Mouse (Mus musculus) lung, embryonic 14.5 days (tissue): ENCODE measurements around the gene Zdhhc21. TPM values are rescaled to one million over a fixed set of nuclear protein-coding genes. Genes with fewer than 3 reads are reported as not detected.

Source experiments
- ATAC-seq: fragments of 200-750 bp; cut with Nextera tagmentation; 2 replicates; pipeline ENCODE4 v1.8.0; 2017; ENCODE audit warnings: mild to moderate bottlenecking, moderate TSS enrichment, moderate library complexity; ENCODE audit not compliant: insufficient read depth
- DNase-seq: peaks from one replicate; pipeline ENCODE4 v3.0.0-alpha.2; 2015
- H3K27ac ChIP-seq: fragments of 300-500 bp; sonication (generic); 2 replicates; pipeline ENCODE4 v1.5.1; 2014; ENCODE audit warnings: low read depth, mild to moderate bottlenecking, moderate library complexity
- H3K27me3 ChIP-seq: fragments of 300-500 bp; sonication (generic); 2 replicates; pipeline ENCODE4 v1.6.1; 2014; ENCODE audit warnings: low read length, control low read depth; ENCODE audit not compliant: insufficient read depth
- H3K36me3 ChIP-seq: fragments of 300-500 bp; sonication (generic); 2 replicates; pipeline ENCODE4 v1.6.1; 2014; ENCODE audit warnings: control low read depth; ENCODE audit not compliant: insufficient read depth
- H3K4me1 ChIP-seq: fragments of 300-500 bp; sonication (generic); 2 replicates; pipeline ENCODE4 v1.6.1; 2014; ENCODE audit warnings: antibody characterized with exemption, control low read depth; ENCODE audit not compliant: insufficient read depth
- H3K4me2 ChIP-seq: fragments of 300-500 bp; sonication (generic); 2 replicates; pipeline ENCODE4 v1.6.1; 2014; ENCODE audit warnings: mild to moderate bottlenecking
- H3K4me3 ChIP-seq: fragments of 300-500 bp; sonication (generic); 2 replicates; pipeline ENCODE4 v1.5.1; 2014; ENCODE audit warnings: low read depth, low read length
- H3K9ac ChIP-seq: fragments of 300-500 bp; sonication (generic); 2 replicates; pipeline ENCODE4 v1.6.1; 2014
- H3K9me3 ChIP-seq: fragments of 300-500 bp; sonication (generic); 2 replicates; pipeline ENCODE4 v1.6.1; 2016; ENCODE audit warnings: low read depth, low read length, control low read depth
- CTCF ChIP-seq: IDR thresholded peaks from 2 replicates; pipeline ENCODE4 v1.5.1; 2016; ENCODE audit warnings: antibody characterized with exemption, low read depth
- WGBS: fragments of 180-500 bp; shearing (Covaris S2); extraction: QIAGEN DNeasy Blood & Tissue Kit; methylation state at CpG from one replicate; pipeline ENCODE4 v1.1.7; 2014; 5-methylcytosine and 5-hydroxymethylcytosine counted together
- polyA plus RNA-seq: library from polyadenylated mRNA; unstranded; fragments of >200 nt; fragmentation: Nextera tagmentation; extraction: Ambion mirVana; gene quantifications from 2 replicates; pipeline ENCODE4 v1.2.1, GENCODE M21; 2014

The Zdhhc21 gene
- polyA plus RNA-seq, 1 experiment from 2014 or later: 17.5 TPM

DNA sequence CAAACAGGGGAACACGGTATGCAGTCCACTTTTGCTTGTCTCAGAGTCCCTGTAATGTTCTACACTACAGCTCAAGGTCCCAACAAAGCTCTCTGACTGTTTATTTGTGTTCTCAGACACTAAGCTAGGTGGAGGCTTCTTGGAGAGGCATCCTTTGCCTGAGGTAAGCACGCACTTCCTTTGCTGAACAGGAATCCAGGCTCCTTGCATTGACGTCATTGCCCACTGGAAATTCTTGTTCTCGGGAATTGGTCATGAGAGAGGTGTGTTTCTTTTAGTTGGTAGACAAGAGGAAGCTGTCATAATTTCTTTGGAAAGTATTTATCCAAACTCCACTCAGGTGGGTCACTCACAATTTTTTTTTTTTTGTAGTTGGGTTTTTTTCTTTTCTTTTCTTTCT, 15.8 kb upstream of the Zdhhc21 start:
- WGBS: 54% methylated on average over 4 of the region's 4 CpGs
- no peak for DNase-seq
- Histone ChIP-seq H3K36me3 (no peaks in the 10 kb centered on the region), H3K4me2 (no peak overlapping the region), H3K4me1 (peaks cover 12% of the 10 kb centered on the region), H3K9me3 (no peaks in the 10 kb centered on the region), H3K27ac (no peak overlapping the region), H3K4me3 (no peak overlapping the region), H3K27me3 (no peaks in the 10 kb centered on the region), H3K9ac (no peak overlapping the region)
- TF ChIP-seq CTCF: no peak
- no peak for ATAC-seq

- WGBS: 73% methylated on average over 4 of the region's 4 CpGs
Measured at GRCm38 (mm10) chr4:82874791-82875190, 15.0 kb upstream of the Zdhhc21 start.

GRCm38 (mm10) chr4:82872548-82872947, 12.8 kb upstream of the Zdhhc21 start:
- Histone ChIP-seq H3K9me3 (no peaks in the 10 kb centered on the region), H3K4me1 (peaks cover 7% of the 10 kb centered on the region; the same call in 1 of the 2 replicates), H3K9ac (no peak overlapping the region), H3K4me3 (no peak overlapping the region), H3K4me2 (no peak overlapping the region), H3K36me3 (no peaks in the 10 kb centered on the region), H3K27ac (peak overlapping the region; percentile 47; the same call in 1 of the 2 replicates), H3K27me3 (no peaks in the 10 kb centered on the region)
- TF ChIP-seq CTCF: no peak
- ATAC-seq (peak; percentile 71), DNase-seq (peak; percentile 55)
- WGBS: 43% methylated on average over 4 of the region's 4 CpGs

More at GRCm38 (mm10) chr4:82874791-82875190, 15.0 kb upstream of the Zdhhc21 start:
- H3K27me3 ChIP-seq: no peaks in the 10 kb centered on the region
- no peak overlapping the region for H3K4me3 ChIP-seq
- H3K27ac ChIP-seq: no peak overlapping the region
- H3K4me1 ChIP-seq: peaks cover 12% of the 10 kb centered on the region
- H3K36me3 ChIP-seq: no peaks in the 10 kb centered on the region
- H3K9ac ChIP-seq: no peak overlapping the region
- no peak for ATAC-seq
- DNase-seq: no peak
- no peaks in the 10 kb centered on the region for H3K9me3 ChIP-seq
- no peak overlapping the region for H3K4me2 ChIP-seq
- no peak for TF ChIP-seq CTCF

DNA sequence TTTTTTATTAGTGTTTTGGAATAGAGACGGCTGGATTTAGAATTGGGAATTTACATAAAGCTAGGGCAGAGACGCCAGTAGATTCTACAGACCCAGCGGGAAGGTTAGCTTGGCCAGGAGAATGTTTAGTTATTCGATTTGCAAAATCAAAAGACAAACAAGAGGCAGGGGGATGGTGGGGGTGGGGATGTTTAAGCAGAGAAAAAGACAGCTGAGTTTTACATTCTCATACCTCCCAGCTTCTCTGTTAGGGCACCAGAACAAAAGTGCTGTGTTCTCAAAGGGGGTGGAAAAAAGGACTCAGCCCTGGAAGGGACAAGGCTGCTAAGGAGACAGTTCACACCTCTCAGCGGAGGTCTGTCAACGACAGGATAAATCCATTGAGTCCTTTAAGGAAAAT, 12.4 kb upstream of the Zdhhc21 start:
- Histone ChIP-seq H3K27me3 (no peaks in the 10 kb centered on the region), H3K4me1 (peaks cover 7% of the 10 kb centered on the region; the same call in 1 of the 2 replicates), H3K9ac (no peak overlapping the region), H3K9me3 (no peaks in the 10 kb centered on the region), H3K4me2 (0 out of 2 replicates have a peak overlapping the region, but pooled peaks have one; percentile 16), H3K27ac (peak overlapping the region; percentile 47; the same call in 1 of the 2 replicates), H3K36me3 (no peaks in the 10 kb centered on the region), H3K4me3 (no peak overlapping the region)
- 18% methylated on average over 6 of the region's 6 CpGs for whole genome bisulfite sequencing
- ATAC-seq (peak; percentile 49; the same call in 1 of the 2 replicates), DNase-seq (peak; percentile 36)
- TF ChIP-seq CTCF: no peak

GRCm38 (mm10) chr4:82870931-82871330, 11.2 kb upstream of the Zdhhc21 start:
- no peak for TF ChIP-seq CTCF
- Histone ChIP-seq H3K4me2 (no peak overlapping the region), H3K9me3 (no peaks in the 10 kb centered on the region), H3K27ac (no peak overlapping the region), H3K36me3 (no peaks in the 10 kb centered on the region), H3K9ac (no peak overlapping the region), H3K27me3 (no peaks in the 10 kb centered on the region), H3K4me1 (peaks cover 7% of the 10 kb centered on the region; the same call in 1 of the 2 replicates), H3K4me3 (no peak overlapping the region)
- ATAC-seq (no peak), DNase-seq (no peak)
- 63% methylated on average over 6 of the region's 6 CpGs for WGBS

DNA sequence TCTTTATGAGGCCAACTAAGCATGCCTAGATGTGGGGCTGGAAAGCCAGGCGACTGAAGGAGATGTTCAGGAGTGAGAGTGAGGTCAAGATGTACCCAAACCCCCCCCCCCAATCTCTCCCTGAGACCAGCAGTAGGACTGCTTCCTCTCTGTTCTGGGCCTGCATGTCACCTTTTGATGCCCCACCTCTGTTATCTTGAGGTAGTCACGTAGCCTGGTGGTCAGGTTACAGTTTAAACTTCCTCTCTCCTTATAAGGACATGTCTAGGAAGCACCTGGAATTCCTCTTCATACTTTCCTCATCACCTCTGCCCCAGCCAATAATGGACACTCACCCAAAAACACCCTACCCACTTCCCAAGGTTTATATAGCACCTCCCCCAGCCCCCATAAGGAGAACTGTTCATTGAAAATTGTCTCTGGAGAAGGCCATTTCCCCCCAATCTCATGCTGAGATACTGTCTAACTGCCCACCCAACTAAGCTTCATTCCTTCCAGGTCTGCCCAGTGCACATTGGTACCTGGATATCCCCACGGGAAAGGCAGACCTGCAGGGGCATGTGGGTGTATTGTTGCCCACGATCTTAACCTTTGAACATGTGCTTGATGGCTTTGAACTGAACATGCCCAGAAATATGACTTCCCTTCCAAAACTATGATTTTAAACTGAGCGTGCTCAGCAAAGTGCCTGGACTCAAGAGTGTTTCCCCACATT, 8.1 kb upstream of the Zdhhc21 start:
- Histone ChIP-seq H3K36me3 (no peaks in the 10 kb centered on the region), H3K4me3 (no peak overlapping the region), H3K9ac (no peak overlapping the region), H3K27ac (no peak overlapping the region), H3K27me3 (no peaks in the 10 kb centered on the region), H3K9me3 (no peaks in the 10 kb centered on the region), H3K4me2 (no peak overlapping the region), H3K4me1 (peaks cover 5% of the 10 kb centered on the region; the same call in 1 of the 2 replicates)
- no peak for TF ChIP-seq CTCF
- ATAC-seq (no peak), DNase-seq (no peak)
- WGBS: 71% methylated on average over 5 of the region's 5 CpGs

DNA sequence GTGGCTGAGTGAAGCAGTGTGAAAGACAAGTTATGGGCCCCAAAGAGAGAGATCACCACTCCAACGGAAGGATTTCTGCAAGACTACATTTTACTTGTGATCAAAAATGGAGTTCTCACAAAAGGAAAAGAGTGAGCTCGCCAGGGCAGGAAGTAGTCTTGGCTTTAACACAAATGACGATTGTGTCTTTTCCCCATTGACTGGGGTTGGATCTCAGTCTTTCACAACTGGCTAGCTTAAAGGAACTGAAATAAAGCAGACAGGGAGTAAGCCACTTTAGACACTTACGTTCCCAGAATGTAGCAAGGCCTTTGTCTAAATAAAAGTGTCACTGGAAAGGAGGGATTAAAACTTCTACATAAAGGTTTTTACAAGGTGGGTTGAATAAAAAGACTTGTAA, 7.4 kb upstream of the Zdhhc21 start:
- no peak overlapping the region for H3K27ac ChIP-seq
- no peak overlapping the region for H3K4me3 ChIP-seq
- DNase-seq: no peak

More for the DNA sequence above, 7.4 kb upstream of the Zdhhc21 start:
- H3K4me1 ChIP-seq: 0 out of 2 replicates have a peak, but pooled peaks cover 2% of the 10 kb centered on the region
- no peaks in the 10 kb centered on the region for H3K27me3 ChIP-seq
- TF ChIP-seq CTCF: no peak
- 62% methylated on average over 4 of the region's 4 CpGs for WGBS
- no peaks in the 10 kb centered on the region for H3K36me3 ChIP-seq
- H3K4me2 ChIP-seq: no peak overlapping the region
- no peak for ATAC-seq
- H3K9ac ChIP-seq: no peak overlapping the region
- H3K9me3 ChIP-seq: no peaks in the 10 kb centered on the region
